Mouse (Mus musculus) embryonic fibroblast, embryonic 13.5 days (primary cell): ENCODE results near the gene Eif2s1.

ENCODE experiments used
- CTCF ChIP-seq: IDR thresholded peaks from 2 replicates; pipeline ENCODE4 v1.5.1; 2011; ENCODE audit warnings: mild to moderate bottlenecking, control low read depth, low read length, moderate library complexity, borderline replicate concordance; ENCODE audit not compliant: insufficient read depth
- POLR2A ChIP-seq: IDR thresholded peaks from 2 replicates; pipeline ENCODE4 v1.6.1; 2011; ENCODE audit warnings: low read depth, mild to moderate bottlenecking, control low read depth, low read length, moderate library complexity

DNA sequence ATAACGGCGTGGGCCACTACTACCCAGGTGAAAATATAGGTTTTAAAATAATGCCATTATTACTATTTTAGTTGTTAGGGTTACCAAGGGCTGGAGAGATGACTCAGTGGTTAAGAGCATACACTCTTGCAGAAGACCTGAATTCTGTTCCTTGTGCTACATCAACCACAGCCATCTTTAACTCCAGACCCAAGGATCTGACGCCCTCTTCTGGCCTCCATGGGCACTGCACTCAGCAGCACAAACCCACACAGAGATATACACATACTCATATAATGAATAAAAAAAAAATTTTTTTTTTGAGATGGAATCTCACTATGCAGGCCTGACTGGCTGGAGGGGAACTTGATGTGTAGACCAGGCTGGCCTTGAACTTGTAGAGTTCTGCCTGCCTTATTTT, 54.7 kb downstream of the Eif2s1 start:
- TF ChIP-seq CTCF, result no peak
- no peak for TF ChIP-seq POLR2A
